Mouse (Mus musculus): ENCODE measurements around the gene Taar3. TPM values are rescaled to one million over a fixed set of nuclear protein-coding genes. Genes with fewer than 3 reads are reported as not detected.

Taar3 gene
- polyA plus RNA-seq (2012; rRNA removed) (not detected in 2 replicates), polyA plus RNA-seq (2014; fragmentation: Nextera tagmentation; extraction: Ambion mirVana) (not detected in 2 replicates)

DNA sequence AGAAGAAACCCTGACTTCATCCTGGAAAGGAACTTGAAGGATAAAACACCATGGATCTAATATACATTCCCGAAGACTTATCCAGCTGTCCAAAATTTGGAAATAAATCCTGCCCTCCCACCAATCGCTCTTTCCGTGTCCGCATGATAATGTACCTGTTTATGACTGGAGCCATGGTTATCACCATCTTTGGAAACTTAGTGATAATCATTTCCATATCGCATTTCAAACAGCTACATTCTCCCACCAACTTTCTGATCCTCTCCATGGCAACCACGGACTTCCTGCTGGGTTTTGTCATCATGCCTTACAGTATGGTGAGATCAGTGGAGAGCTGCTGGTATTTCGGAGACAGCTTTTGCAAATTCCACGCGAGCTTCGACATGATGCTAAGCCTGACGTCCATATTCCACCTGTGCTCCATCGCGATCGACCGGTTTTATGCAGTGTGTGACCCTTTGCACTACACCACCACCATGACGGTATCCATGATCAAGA lies at the start of gene Taar3:
Gene Taar3 (plus strand): TSS at position 51 of the 498 bp plus-strand sequence.
- Histone ChIP-seq H3K9ac (ENCODE audit: low read depth, low read length, severe bottlenecking) (no peak within 1 kb of the TSS), H3K4me2 (replicated peaks; ENCODE audit: low read depth, low read length, severe bottlenecking) (no peak within 1 kb of the TSS), H3K27ac (replicated peaks; ENCODE audit: low read depth, low read length) (no peak within 1 kb of the TSS), H3K4me3 (replicated peaks; ENCODE audit: low read length) (no peak within 1 kb of the TSS), H3K36me3 (ENCODE audit: control insufficient read depth, insufficient read depth, low read length) (no peaks in the 10 kb centered on the region), H3K4me1 (ENCODE audit: control insufficient read depth, insufficient read depth, low read length) (no peaks in the 10 kb centered on the region), H3K27me3 (ENCODE audit: control insufficient read depth, insufficient read depth, low read length) (no peaks in the 10 kb centered on the region), H3K9me3 (ENCODE audit: control insufficient read depth, low read length) (no peaks in the 10 kb centered on the region)
- no peak for DNase-seq (ENCODE audit: low spot score)
- TF ChIP-seq POLR2A (IDR thresholded peaks at IDR 0.05; ENCODE audit: borderline replicate concordance, extremely low read depth, insufficient read depth, insufficient read length) = no peak
- WGBS = 85% methylated on average over 16 of the region's 16 CpGs
- no peak for ATAC-seq (ENCODE audit: low FRiP score, low read depth)

DNA sequence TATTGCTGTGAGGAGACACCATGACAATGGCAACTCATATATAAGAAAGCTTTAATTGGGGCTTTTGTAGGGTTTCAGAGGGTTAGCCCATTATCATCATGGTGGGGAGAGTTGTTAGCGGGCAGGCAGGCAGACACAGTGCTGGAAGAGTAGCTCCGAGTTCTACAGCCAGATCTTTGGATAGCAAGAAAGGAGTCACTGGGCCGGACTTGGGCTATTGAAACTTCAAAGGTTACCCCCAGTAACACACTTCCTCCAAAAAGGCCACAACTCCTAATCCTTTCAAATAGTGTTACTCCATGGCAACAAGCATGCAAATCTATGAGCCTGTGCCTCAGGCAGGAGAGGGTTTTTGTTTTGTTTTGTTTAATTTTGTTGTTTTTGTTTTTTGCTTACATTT lies 48.2 kb upstream of the Taar3 start:
- H3K27ac ChIP-seq (replicated peaks; ENCODE audit: low read depth, low read length) = no peak overlapping the region
- H3K4me3 ChIP-seq (replicated peaks; ENCODE audit: low read length) = no peak overlapping the region
- no peak overlapping the region for H3K9ac ChIP-seq (ENCODE audit: low read depth, low read length, severe bottlenecking)

DNA sequence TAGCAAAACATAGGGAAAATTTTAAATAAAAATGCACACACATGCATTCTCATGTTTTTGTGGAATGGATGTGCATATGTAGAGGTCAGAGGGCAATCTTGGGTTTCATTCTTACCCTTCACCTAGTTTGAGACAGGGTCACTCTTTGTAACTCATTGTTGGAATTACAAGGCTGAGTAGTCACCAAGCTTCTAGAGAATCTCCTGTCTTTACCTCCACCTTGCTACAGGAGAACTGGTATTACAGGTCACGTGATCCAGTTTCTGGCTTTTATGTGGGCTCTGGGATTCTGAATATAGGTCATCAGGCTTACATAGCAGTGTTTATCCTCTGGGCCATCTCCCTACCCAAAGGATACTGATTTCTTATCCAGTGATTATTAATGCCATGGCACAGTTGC lies 43.7 kb upstream of the Taar3 start:
- H3K4me1 ChIP-seq (ENCODE audit: control insufficient read depth, insufficient read depth, low read length) = no peaks in the 10 kb centered on the region

More for the DNA sequence above, 48.2 kb upstream of the Taar3 start:
- no peak for ATAC-seq (ENCODE audit: low FRiP score, low read depth)
- Histone ChIP-seq H3K27me3 (ENCODE audit: control insufficient read depth, insufficient read depth, low read length) (no peaks in the 10 kb centered on the region), H3K4me1 (ENCODE audit: control insufficient read depth, insufficient read depth, low read length) (no peaks in the 10 kb centered on the region), H3K36me3 (ENCODE audit: control insufficient read depth, insufficient read depth, low read length) (no peaks in the 10 kb centered on the region), H3K4me2 (replicated peaks; ENCODE audit: low read depth, low read length, severe bottlenecking) (no peak overlapping the region), H3K9me3 (ENCODE audit: control insufficient read depth, low read length) (no peaks in the 10 kb centered on the region)
- no peak for TF ChIP-seq POLR2A (IDR thresholded peaks at IDR 0.05; ENCODE audit: borderline replicate concordance, extremely low read depth, insufficient read depth, insufficient read length)
- no peak for DNase-seq (ENCODE audit: low spot score)
- 85% methylated on average over 3 of the region's 3 CpGs for WGBS

DNA sequence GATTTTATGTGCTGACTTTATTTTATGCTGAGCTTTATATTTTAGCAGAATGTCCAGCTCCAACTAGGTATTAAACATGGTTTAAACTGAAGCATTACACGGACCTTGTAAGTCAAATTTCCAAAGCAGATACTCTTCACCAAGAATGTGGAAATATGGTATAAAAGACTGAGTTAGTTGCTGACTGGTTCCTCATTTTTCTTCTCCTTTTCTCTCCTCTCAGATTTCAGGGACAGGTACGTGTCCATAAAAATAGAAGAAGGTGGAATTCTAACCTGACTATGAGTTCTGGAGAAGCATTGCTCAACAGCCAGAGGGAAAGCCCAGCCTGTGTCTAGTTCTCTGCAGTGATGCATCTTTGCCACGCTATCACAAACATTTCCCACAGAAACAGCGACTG lies 29.3 kb upstream of the Taar3 start, which contains the start of gene Taar1:
Gene Taar1 (plus strand): TSS at position 301 of the 400 bp plus-strand sequence.
- H3K4me3 ChIP-seq (replicated peaks; ENCODE audit: low read length) = no peak within 1 kb of the TSS
- no peak within 1 kb of the TSS for H3K27ac ChIP-seq (replicated peaks; ENCODE audit: low read depth, low read length)
- no peaks in the 10 kb centered on the region for H3K9me3 ChIP-seq (ENCODE audit: control insufficient read depth, low read length)
- H3K4me2 ChIP-seq (replicated peaks; ENCODE audit: low read depth, low read length, severe bottlenecking) = no peak within 1 kb of the TSS
- H3K4me1 ChIP-seq (ENCODE audit: control insufficient read depth, insufficient read depth, low read length) = no peaks in the 10 kb centered on the region
- DNase-seq (ENCODE audit: low spot score) (no peak), ATAC-seq (ENCODE audit: low FRiP score, low read depth) (no peak)
- WGBS = 89% methylated on average over 4 of the region's 4 CpGs
- no peaks in the 10 kb centered on the region for H3K36me3 ChIP-seq (ENCODE audit: control insufficient read depth, insufficient read depth, low read length)
- H3K27me3 ChIP-seq (ENCODE audit: control insufficient read depth, insufficient read depth, low read length) = no peaks in the 10 kb centered on the region
- no peak within 1 kb of the TSS for H3K9ac ChIP-seq (ENCODE audit: low read depth, low read length, severe bottlenecking)
- TF ChIP-seq POLR2A (IDR thresholded peaks at IDR 0.05; ENCODE audit: borderline replicate concordance, extremely low read depth, insufficient read depth, insufficient read length) = no peak

More for the DNA sequence above, 43.7 kb upstream of the Taar3 start:
- H3K9me3 ChIP-seq (ENCODE audit: control insufficient read depth, low read length) = no peaks in the 10 kb centered on the region
- H3K4me2 ChIP-seq (replicated peaks; ENCODE audit: low read depth, low read length, severe bottlenecking) = no peak overlapping the region
- no peak for TF ChIP-seq POLR2A (IDR thresholded peaks at IDR 0.05; ENCODE audit: borderline replicate concordance, extremely low read depth, insufficient read depth, insufficient read length)
- H3K36me3 ChIP-seq (ENCODE audit: control insufficient read depth, insufficient read depth, low read length) = no peaks in the 10 kb centered on the region
- no peaks in the 10 kb centered on the region for H3K27me3 ChIP-seq (ENCODE audit: control insufficient read depth, insufficient read depth, low read length)
- DNase-seq (ENCODE audit: low spot score) = no peak
- ATAC-seq (ENCODE audit: low FRiP score, low read depth) = no peak
- H3K4me3 ChIP-seq (replicated peaks; ENCODE audit: low read length) = no peak overlapping the region
- 85% methylated on average over 1 of the region's 1 CpGs for WGBS
- H3K9ac ChIP-seq (ENCODE audit: low read depth, low read length, severe bottlenecking) = no peak overlapping the region
- no peak overlapping the region for H3K27ac ChIP-seq (replicated peaks; ENCODE audit: low read depth, low read length)

DNA sequence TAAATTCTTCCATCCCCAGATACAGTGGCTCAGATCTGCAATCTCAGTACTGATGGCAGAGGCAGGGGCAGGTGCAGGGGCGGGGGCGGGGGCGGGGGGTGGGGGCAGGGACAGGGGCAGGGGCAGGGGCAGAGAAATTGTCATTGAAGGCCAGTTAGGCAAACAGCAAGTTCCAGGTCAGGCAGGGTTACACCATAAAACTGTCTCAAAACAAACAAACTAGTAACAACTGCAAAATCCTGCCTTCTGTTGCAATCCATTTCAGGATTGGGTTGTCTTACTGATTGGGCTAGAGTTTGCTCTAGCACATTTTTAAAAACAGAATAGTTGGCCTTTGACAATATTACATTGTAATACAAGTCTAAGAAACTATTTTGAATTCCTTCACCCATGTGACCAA lies 26.9 kb upstream of the Taar3 start:
- no peak overlapping the region for H3K4me2 ChIP-seq (replicated peaks; ENCODE audit: low read depth, low read length, severe bottlenecking)
- DNase-seq (ENCODE audit: low spot score) (no peak), ATAC-seq (ENCODE audit: low FRiP score, low read depth) (no peak)
- H3K27me3 ChIP-seq (ENCODE audit: control insufficient read depth, insufficient read depth, low read length) = no peaks in the 10 kb centered on the region
- H3K9me3 ChIP-seq (ENCODE audit: control insufficient read depth, low read length) = no peaks in the 10 kb centered on the region
- no peak overlapping the region for H3K27ac ChIP-seq (replicated peaks; ENCODE audit: low read depth, low read length)
- H3K9ac ChIP-seq (ENCODE audit: low read depth, low read length, severe bottlenecking) = no peak overlapping the region
- no peaks in the 10 kb centered on the region for H3K4me1 ChIP-seq (ENCODE audit: control insufficient read depth, insufficient read depth, low read length)
- no peak overlapping the region for H3K4me3 ChIP-seq (replicated peaks; ENCODE audit: low read length)
- no peak for TF ChIP-seq POLR2A (IDR thresholded peaks at IDR 0.05; ENCODE audit: borderline replicate concordance, extremely low read depth, insufficient read depth, insufficient read length)
- WGBS = 50% methylated on average over 3 of the region's 3 CpGs
- H3K36me3 ChIP-seq (ENCODE audit: control insufficient read depth, insufficient read depth, low read length) = no peaks in the 10 kb centered on the region
